Mouse (Mus musculus): ENCODE results near the gene Atad5.
A peak's percentile ranks its signal among the peaks of the same experiment; 100 is the strongest.
"Not testable (repeated sequence)": the region's sequence is repeated elsewhere in the genome, so short reads cannot be mapped to it uniquely, and the experiment has no call there.

The Atad5 gene

GRCm38 (mm10) chr11:80088917-80089816 lies at the start of gene Atad5:
Gene Atad5, plus strand, starts transcription at chr11:80089400.
- DNase-seq (ENCODE audit: low spot score) = peak; percentile 76

GRCm38 (mm10) chr11:80042615-80043418 lies 46.4 kb upstream of the Atad5 start:
- DNase-seq (ENCODE audit: low spot score) = no peak

GRCm38 (mm10) chr11:80043419-80043817 lies 45.8 kb upstream of the Atad5 start:
- no peak for DNase-seq (ENCODE audit: low spot score)

- DNase-seq (ENCODE audit: low spot score) = no peak
Observed at GRCm38 (mm10) chr11:80046856-80047255, 42.3 kb upstream of the Atad5 start.

GRCm38 (mm10) chr11:80050088-80050487 lies 39.1 kb upstream of the Atad5 start:
- no peak for DNase-seq (ENCODE audit: low spot score)

- no peak for DNase-seq (ENCODE audit: low spot score)
Observed at GRCm38 (mm10) chr11:80052456-80052855, 36.7 kb upstream of the Atad5 start.

- no peak for DNase-seq (ENCODE audit: low spot score)
Observed at GRCm38 (mm10) chr11:80053171-80053570, 36.0 kb upstream of the Atad5 start.

- no peak for DNase-seq (ENCODE audit: low spot score)
Observed at GRCm38 (mm10) chr11:80054659-80055058, 34.5 kb upstream of the Atad5 start.

- DNase-seq (ENCODE audit: low spot score) = no peak
Observed at GRCm38 (mm10) chr11:80056141-80056540, 33.1 kb upstream of the Atad5 start.

GRCm38 (mm10) chr11:80062159-80062558 lies 27.0 kb upstream of the Atad5 start:
- DNase-seq (ENCODE audit: low spot score) = no peak

- DNase-seq (ENCODE audit: low spot score) = not testable (repeated sequence)
Observed at GRCm38 (mm10) chr11:80066373-80066772, 22.8 kb upstream of the Atad5 start.

- DNase-seq (ENCODE audit: low spot score) = no peak
Observed at GRCm38 (mm10) chr11:80067558-80067957, 21.6 kb upstream of the Atad5 start.

- DNase-seq (ENCODE audit: low spot score) = no peak
Observed at GRCm38 (mm10) chr11:80069815-80070214, 19.4 kb upstream of the Atad5 start.

GRCm38 (mm10) chr11:80071039-80071438 lies 18.2 kb upstream of the Atad5 start:
- DNase-seq (ENCODE audit: low spot score) = no peak

- no peak for DNase-seq (ENCODE audit: low spot score)
Observed at GRCm38 (mm10) chr11:80072365-80072764, 16.8 kb upstream of the Atad5 start.

GRCm38 (mm10) chr11:80075608-80076277 lies 13.5 kb upstream of the Atad5 start:
- no peak for DNase-seq (ENCODE audit: low spot score)

- no peak for DNase-seq (ENCODE audit: low spot score)
Observed at GRCm38 (mm10) chr11:80077784-80078545, 11.2 kb upstream of the Atad5 start.

- no peak for DNase-seq (ENCODE audit: low spot score)
Observed at GRCm38 (mm10) chr11:80078831-80079230, 10.4 kb upstream of the Atad5 start.

GRCm38 (mm10) chr11:80079751-80080150 lies 9.4 kb upstream of the Atad5 start:
- DNase-seq (ENCODE audit: low spot score) = no peak

- no peak for DNase-seq (ENCODE audit: low spot score)
Observed at GRCm38 (mm10) chr11:80080381-80080825, 8.8 kb upstream of the Atad5 start.

Data from urinary bladder, postnatal 10 days (tissue).